Mouse (Mus musculus) Patski (cell line): ENCODE results near the gene Ttll10. TPM values are rescaled to one million over a fixed set of nuclear protein-coding genes. Genes with fewer than 3 reads are reported as not detected.

Source experiments
- ATAC-seq: fragments of 100-300 bp; one replicate; pipeline ENCODE4 v1.8.0; 2021
- CTCF ChIA-PET: fragments of 350-600 bp; sonication (Branson Sonifier 250); formaldehyde crosslinking; loops from one replicate; lab custom pipeline; 2022; ENCODE audit warnings: inconsistent platforms; lab: Charles Lee
- POLR2A ChIA-PET: fragments of 350-600 bp; sonication (Branson Sonifier 250); formaldehyde crosslinking; loops from one replicate; lab custom pipeline; 2022; ENCODE audit warnings: antibody characterized with exemption, inconsistent platforms; lab: Charles Lee
- DNase-seq: peaks from one replicate; pipeline ENCODE4 v3.0.0-alpha.2; 2011; ENCODE audit warnings: low read depth, low spot score
- H3K27me3 ChIP-seq: fragments of 371-371 bp; one replicate; pipeline ENCODE4 v1.5.1; 2021
- CTCF ChIP-seq: fragments of 100-300 bp; IDR thresholded peaks from one replicate; pipeline ENCODE4 v1.5.1; 2021
- in situ Hi-C: fragments of 300-500 bp; cut with MboI; formaldehyde crosslinking; loops from 3 replicates; pipeline ENCODE4 v1.11.1; 2018; ENCODE audit warnings: low pct_unique_long_range_greater_than_20kb, mixed read lengths
- polyA plus RNA-seq: library from polyadenylated mRNA; unstranded; gene quantifications from one replicate; pipeline ENCODE4 v1.2.3, GENCODE M21; 2021

The Ttll10 gene
- polyA plus RNA-seq, 1 experiment from 2014 or later, result 3.7 TPM

DNA sequence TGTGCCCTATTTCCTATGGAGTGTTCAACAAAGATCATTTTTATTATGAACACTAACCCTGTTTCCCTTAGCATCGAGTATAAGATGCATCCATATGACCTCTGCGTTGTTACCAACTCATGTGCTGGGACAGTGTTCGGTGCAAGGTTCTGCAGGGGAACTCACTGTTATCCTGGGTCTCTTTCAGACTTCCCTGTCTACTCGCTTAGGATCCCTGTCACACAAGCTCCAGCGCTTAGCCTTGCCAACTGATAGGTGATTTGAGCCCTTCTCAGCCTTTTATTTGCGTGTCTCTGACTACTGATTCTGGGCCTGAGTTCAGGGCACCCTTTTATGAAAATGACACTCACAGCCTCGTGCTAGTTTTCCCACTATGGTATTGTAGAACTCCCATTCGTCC, 26.0 kb upstream of the Ttll10 start:
- TF ChIP-seq CTCF, result no peak
- ChIA-PET CTCF (no interaction called here), POLR2A (no interaction called here)
- no peak for ATAC-seq
- H3K27me3 ChIP-seq, result no peaks in the 10 kb centered on the region
- DNase-seq, result no peak
- in situ Hi-C loops, result no loop called here

- in situ Hi-C loops, result no loop called here
- ATAC-seq, result no peak
- ChIA-PET POLR2A (no interaction called here), CTCF (interaction anchor here (1.0 kb wide), 1 partner anchor 14 kb away, joined by 3 read pairs; no protein-coding TSS in a partner anchor)
- no peaks in the 10 kb centered on the region for H3K27me3 ChIP-seq
- no peak for TF ChIP-seq CTCF
- DNase-seq, result no peak
These were observed 25.1 kb upstream of the Ttll10 start for GRCm38 (mm10) chr4:156084096-156084879.

GRCm38 (mm10) chr4:156083348-156083747, 24.1 kb upstream of the Ttll10 start:
- DNase-seq, result no peak
- no peaks in the 10 kb centered on the region for H3K27me3 ChIP-seq
- ATAC-seq, result no peak
- in situ Hi-C loops, result no loop called here
- TF ChIP-seq CTCF, result no peak
- CTCF ChIA-PET, result interaction anchor here (1.0 kb wide), 1 partner anchor 13 kb away, joined by 3 read pairs; no protein-coding TSS in a partner anchor
- POLR2A ChIA-PET, result no interaction called here

- no peaks in the 10 kb centered on the region for H3K27me3 ChIP-seq
- no peak for ATAC-seq
- ChIA-PET CTCF (interaction anchor here (1.0 kb wide), 1 partner anchor 12 kb away, joined by 3 read pairs; no protein-coding TSS in a partner anchor), POLR2A (interaction anchor here (0.7 to 1.2 kb wide), 2 partner anchors 12 to 115 kb away, joined by 3 read pairs; partner anchors contain the start of gene Agrn)
- TF ChIP-seq CTCF, result no peak
- in situ Hi-C loops, result no loop called here
- DNase-seq, result no peak
These were observed 23.5 kb upstream of the Ttll10 start for GRCm38 (mm10) chr4:156082621-156083234.

DNA sequence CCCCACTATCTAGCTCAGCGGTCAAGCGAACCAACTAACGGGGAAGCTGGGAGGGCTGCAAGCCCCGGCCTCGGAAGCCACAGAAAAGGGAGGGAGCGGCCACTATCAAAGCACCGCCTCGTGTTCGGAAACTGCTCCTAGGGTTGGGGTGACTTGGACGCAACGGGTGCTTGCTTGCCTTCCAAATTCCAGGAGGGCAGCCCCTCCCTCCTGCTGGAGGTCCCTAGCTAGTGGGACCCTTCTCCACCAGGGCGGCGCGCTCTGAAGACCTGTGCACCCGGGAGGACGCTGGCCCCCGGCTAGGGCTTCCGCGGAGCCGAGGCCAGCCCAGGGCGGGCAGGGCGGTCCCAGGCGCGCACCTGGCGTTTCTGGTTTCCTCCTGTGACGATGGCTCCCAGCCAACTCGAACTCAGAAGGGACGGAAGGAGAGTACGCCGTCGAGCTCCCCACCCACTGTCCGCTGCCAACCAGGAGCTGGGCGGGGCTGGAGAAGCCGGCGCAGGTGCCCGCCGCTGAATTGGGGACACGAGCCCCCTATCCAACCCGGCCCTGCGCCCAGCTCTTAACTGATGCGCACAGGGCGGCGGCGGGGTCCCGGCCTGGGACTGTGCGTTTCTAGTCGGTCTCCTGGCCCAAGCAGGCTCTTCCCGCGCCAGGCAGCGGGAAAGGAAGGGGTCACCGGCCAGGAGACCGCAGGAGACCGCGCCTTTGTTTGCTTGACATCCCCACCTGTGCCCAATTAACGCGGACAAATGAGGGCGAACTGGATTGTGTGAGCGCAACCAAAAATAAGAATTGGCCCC, 18.5 kb upstream of the Ttll10 start:
- TF ChIP-seq CTCF, result no peak
- H3K27me3 ChIP-seq, result no peaks in the 10 kb centered on the region
- ChIA-PET CTCF (no interaction called here), POLR2A (no interaction called here)
- DNase-seq, result no peak
- ATAC-seq, result no peak
- in situ Hi-C loops, result no loop called here

GRCm38 (mm10) chr4:156076911-156077382, 17.7 kb upstream of the Ttll10 start:
- ChIA-PET CTCF (no interaction called here), POLR2A (no interaction called here)
- H3K27me3 ChIP-seq, result no peaks in the 10 kb centered on the region
- ATAC-seq (no peak), DNase-seq (no peak)
- in situ Hi-C loops, result no loop called here
- no peak for TF ChIP-seq CTCF

- POLR2A ChIA-PET, result interaction anchor here (1.0 to 1.7 kb wide), 3 partner anchors 12 to 43 kb away, joined by 3 read pairs; no protein-coding TSS in a partner anchor
- no peak for ATAC-seq
These were observed 11.5 kb upstream of the Ttll10 start for GRCm38 (mm10) chr4:156070716-156071115.

GRCm38 (mm10) chr4:156070276-156070675, 11.1 kb upstream of the Ttll10 start:
- CTCF ChIA-PET, result interaction anchor here (1.1 kb wide), 1 partner anchor 13 kb away, joined by 3 read pairs; no protein-coding TSS in a partner anchor
- ATAC-seq, result no peak

More at GRCm38 (mm10) chr4:156070716-156071115, 11.5 kb upstream of the Ttll10 start:
- CTCF ChIA-PET, result interaction anchor here (1.1 kb wide), 1 partner anchor 13 kb away, joined by 3 read pairs; no protein-coding TSS in a partner anchor
- no peak for TF ChIP-seq CTCF
- no peaks in the 10 kb centered on the region for H3K27me3 ChIP-seq
- DNase-seq, result no peak
- in situ Hi-C loops, result no loop called here

DNA sequence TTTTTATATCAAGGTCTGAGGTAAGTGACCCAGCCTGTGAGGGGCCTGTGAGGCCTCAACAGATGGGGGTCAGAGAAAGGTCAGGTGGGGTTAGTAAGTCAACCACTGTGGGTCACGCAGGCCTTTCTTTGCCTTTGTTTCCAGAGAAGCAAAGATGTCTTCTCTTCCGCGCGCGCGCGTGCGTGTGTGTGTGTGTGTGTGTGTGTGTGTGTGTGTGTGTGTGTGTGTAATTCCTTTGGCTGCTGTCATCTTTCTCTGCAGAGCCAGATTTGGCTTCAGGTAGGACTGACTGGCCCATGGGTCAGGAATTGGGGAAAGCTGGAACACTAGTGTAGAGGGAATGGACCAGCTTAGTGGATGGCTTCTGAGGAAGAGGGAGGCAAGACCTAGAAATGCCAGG, 10.5 kb upstream of the Ttll10 start:
- CTCF ChIA-PET, result no interaction called here
- in situ Hi-C loops, result no loop called here

More at GRCm38 (mm10) chr4:156070276-156070675, 11.1 kb upstream of the Ttll10 start:
- in situ Hi-C loops, result no loop called here
- DNase-seq, result no peak
- no peaks in the 10 kb centered on the region for H3K27me3 ChIP-seq
- POLR2A ChIA-PET, result interaction anchor here (1.0 to 1.7 kb wide), 3 partner anchors 12 to 43 kb away, joined by 3 read pairs; no protein-coding TSS in a partner anchor
- no peak for TF ChIP-seq CTCF

More for the DNA sequence above, 10.5 kb upstream of the Ttll10 start:
- H3K27me3 ChIP-seq, result no peaks in the 10 kb centered on the region
- POLR2A ChIA-PET, result interaction anchor here (1.0 to 1.7 kb wide), 3 partner anchors 13 to 42 kb away, joined by 3 read pairs; no protein-coding TSS in a partner anchor
- DNase-seq (no peak), ATAC-seq (no peak)
- TF ChIP-seq CTCF, result no peak
